In genomic region chr3:36551851-36552384, GRCm38 (mm10) we compare ENCODE assay signal across 7 mouse cellular contexts. TPM values are rescaled to one million over a fixed set of nuclear protein-coding genes. Genes with fewer than 3 reads are reported as not detected.
DNase-seq lines count a peak whose midpoint lies in the region; ATAC-seq and TF ChIP-seq lines count a peak whose summit lies in the region.

No protein-coding gene starts in this region.

- peak overlapping the region; percentile 74 for H3K4me3 ChIP-seq in embryonic facial prominence, embryonic 12.5 days
- H3K4me3 ChIP-seq in hindbrain, postnatal 0 days (ENCODE audit: low read length) = peak overlapping the region; percentile 55
- peak overlapping the region; percentile 86 for H3K4me3 ChIP-seq in midbrain, embryonic 12.5 days

- no peaks in the 10 kb centered on the region for H3K27me3 ChIP-seq in embryonic facial prominence, embryonic 12.5 days
- H3K27me3 ChIP-seq in hindbrain, postnatal 0 days (ENCODE audit: insufficient read depth, low read length) = no peaks in the 10 kb centered on the region
- no peaks in the 10 kb centered on the region for H3K27me3 ChIP-seq in midbrain, embryonic 12.5 days

- no peaks in the 10 kb centered on the region for H3K9me3 ChIP-seq in embryonic facial prominence, embryonic 12.5 days
- no peaks in the 10 kb centered on the region for H3K9me3 ChIP-seq in hindbrain, postnatal 0 days (ENCODE audit: low read length)
- no peaks in the 10 kb centered on the region for H3K9me3 ChIP-seq in midbrain, embryonic 12.5 days

- H3K4me1 ChIP-seq in embryonic facial prominence, embryonic 12.5 days = peaks cover 11% of the 10 kb centered on the region; the same call in 1 of the 2 replicates
- peaks cover 5% of the 10 kb centered on the region; the same call in 1 of the 2 replicates for H3K4me1 ChIP-seq in hindbrain, postnatal 0 days (ENCODE audit: insufficient read depth, low read length)
- peaks cover 14% of the 10 kb centered on the region for H3K4me1 ChIP-seq in midbrain, embryonic 12.5 days

- 0 out of 2 replicates have a peak overlapping the region, but pooled peaks have one; percentile 31 for H3K27ac ChIP-seq in embryonic facial prominence, embryonic 12.5 days
- H3K27ac ChIP-seq in hindbrain, postnatal 0 days = peak overlapping the region; percentile 75
- H3K27ac ChIP-seq in midbrain, embryonic 12.5 days (replicated peaks) = peak overlapping the region; percentile 89

- H3K4me2 ChIP-seq in embryonic facial prominence, embryonic 12.5 days (replicated peaks) = peak overlapping the region; percentile 82
- peak overlapping the region; percentile 66 for H3K4me2 ChIP-seq in hindbrain, postnatal 0 days (ENCODE audit: low read depth, low read length)
- peak overlapping the region; percentile 75 for H3K4me2 ChIP-seq in midbrain, embryonic 12.5 days (replicated peaks)

- H3K9ac ChIP-seq in embryonic facial prominence, embryonic 12.5 days = peak overlapping the region; percentile 72
- peak overlapping the region; percentile 51 for H3K9ac ChIP-seq in hindbrain, postnatal 0 days (replicated peaks; ENCODE audit: low read length)
- peak overlapping the region; percentile 76 for H3K9ac ChIP-seq in midbrain, embryonic 12.5 days (replicated peaks)

- ATAC-seq in embryonic facial prominence, embryonic 12.5 days (ENCODE audit: insufficient number of reproducible peaks, insufficient read depth, low FRiP score, low TSS enrichment) = no peak; the same call in 1 of the 2 replicates
- no peak; the same call in 1 of the 2 replicates for ATAC-seq in hindbrain, postnatal 0 days
- no peak; the same call in 1 of the 2 replicates for ATAC-seq in midbrain, embryonic 12.5 days (ENCODE audit: low FRiP score, low read depth)

- WGBS in embryonic facial prominence, embryonic 12.5 days = 22% methylated on average over 12 of the region's 12 CpGs
- WGBS in hindbrain, postnatal 0 days = 8% methylated on average over 12 of the region's 12 CpGs
- WGBS in midbrain, embryonic 12.5 days = 17% methylated on average over 12 of the region's 12 CpGs

- TF ChIP-seq CTCF in hindbrain, postnatal 0 days (IDR thresholded peaks at IDR 0.05; ENCODE audit: low read depth) = no peak

- peaks cover 26% of the 10 kb centered on the region for H3K36me3 ChIP-seq in embryonic facial prominence, embryonic 12.5 days
- H3K36me3 ChIP-seq in hindbrain, postnatal 0 days (ENCODE audit: insufficient read depth, low read length) = peaks cover 15% of the 10 kb centered on the region; the same call in 1 of the 2 replicates
- peaks cover 25% of the 10 kb centered on the region for H3K36me3 ChIP-seq in midbrain, embryonic 12.5 days

- peak; percentile 29 to 52 for DNase-seq in left cerebral cortex, adult 18-20 months (ENCODE audit: low spot score in 2 of 2)
- no peak for DNase-seq in left cerebral cortex, adult 9 months (ENCODE audit: low spot score in 2 of 2)
- DNase-seq in Muller cell, postnatal 12 days (ENCODE audit: inconsistent ontology term) = peak; percentile 54
- DNase-seq in hindbrain, postnatal 0 days (ENCODE audit: low spot score) = peak; percentile 37
- no peak for DNase-seq in embryo, embryonic 11 days

RNA-seq across cellular contexts. Expression of gene Exosc9, which starts 0.5 kb away (rescaled TPM):
- total RNA-seq in left cerebral cortex, adult 18-20 months (2021) = 10 to 100 TPM; 38.2 to 41.0 TPM
- polyA plus RNA-seq in embryonic facial prominence, embryonic 12.5 days (2016; fragmentation: Nextera tagmentation; extraction: Ambion mirVana) = 67.0 and 73.0 TPM in 2 replicates
- total RNA-seq in hindbrain, postnatal 0 days (2014; rRNA removed) = 34.9 and 37.2 TPM in 2 replicates
- polyA plus RNA-seq in hindbrain, postnatal 0 days (2015; fragmentation: Nextera tagmentation; extraction: Ambion mirVana) = 68.2 and 70.5 TPM in 2 replicates
- 88.1 and 88.5 TPM in 2 replicates for polyA plus RNA-seq in midbrain, embryonic 12.5 days (2016; fragmentation: Nextera tagmentation; extraction: Ambion mirVana)

RNA-seq across cellular contexts. Expression of gene Ccna2, which starts 20.0 kb away (rescaled TPM):
- under 1 TPM; 0.67 to 0.75 TPM for total RNA-seq in left cerebral cortex, adult 18-20 months (2021)
- polyA plus RNA-seq in embryonic facial prominence, embryonic 12.5 days (2016; fragmentation: Nextera tagmentation; extraction: Ambion mirVana) = 171 and 188 TPM in 2 replicates
- total RNA-seq in hindbrain, postnatal 0 days (2014; rRNA removed) = 54.1 and 69.2 TPM in 2 replicates
- polyA plus RNA-seq in hindbrain, postnatal 0 days (2015; fragmentation: Nextera tagmentation; extraction: Ambion mirVana) = 30.9 and 34.7 TPM in 2 replicates
- polyA plus RNA-seq in midbrain, embryonic 12.5 days (2016; fragmentation: Nextera tagmentation; extraction: Ambion mirVana) = 203 and 207 TPM in 2 replicates

RNA-seq across cellular contexts. Expression of gene Gm11549, which starts 30.3 kb away (rescaled TPM):
- total RNA-seq in left cerebral cortex, adult 18-20 months (2021) = 10 to 100 TPM; 34.4 to 35.0 TPM
- 0.23 and 0.41 TPM in 2 replicates for polyA plus RNA-seq in embryonic facial prominence, embryonic 12.5 days (2016; fragmentation: Nextera tagmentation; extraction: Ambion mirVana)
- 1.0 and 1.3 TPM in 2 replicates for total RNA-seq in hindbrain, postnatal 0 days (2014; rRNA removed)
- polyA plus RNA-seq in hindbrain, postnatal 0 days (2015; fragmentation: Nextera tagmentation; extraction: Ambion mirVana) = 0.53 and 0.62 TPM in 2 replicates
- polyA plus RNA-seq in midbrain, embryonic 12.5 days (2016; fragmentation: Nextera tagmentation; extraction: Ambion mirVana) = 0.96 and 1.2 TPM in 2 replicates

Comparison
In these comparisons a context has a peak if more than half of its experiments do, and no peak if none do; other contexts are left out.
1. DNase-seq: peak in left cerebral cortex, adult 18-20 months (2 of 2), Muller cell, postnatal 12 days (single experiment) and hindbrain, postnatal 0 days (single experiment); none in left cerebral cortex, adult 9 months (0 of 2) and embryo, embryonic 11 days (single experiment).
2. H3K27ac ChIP-seq: peak in every context shown above with its lines; median percentile 89 in midbrain, embryonic 12.5 days; 75 in hindbrain, postnatal 0 days; 31 in embryonic facial prominence, embryonic 12.5 days.
3. Peak in every context shown above with its lines, with median percentiles within 50 percentile points of each other: H3K4me2 ChIP-seq, H3K4me3 ChIP-seq and H3K9ac ChIP-seq.